Mouse (Mus musculus): ENCODE measurements at regions not wholly inside any gene's neighbourhood (a gene's known extent, or its start where the extent isn't known, plus 50 kb on each side); places are given as distances from the start of the nearest gene placed in this dataset.

DNA sequence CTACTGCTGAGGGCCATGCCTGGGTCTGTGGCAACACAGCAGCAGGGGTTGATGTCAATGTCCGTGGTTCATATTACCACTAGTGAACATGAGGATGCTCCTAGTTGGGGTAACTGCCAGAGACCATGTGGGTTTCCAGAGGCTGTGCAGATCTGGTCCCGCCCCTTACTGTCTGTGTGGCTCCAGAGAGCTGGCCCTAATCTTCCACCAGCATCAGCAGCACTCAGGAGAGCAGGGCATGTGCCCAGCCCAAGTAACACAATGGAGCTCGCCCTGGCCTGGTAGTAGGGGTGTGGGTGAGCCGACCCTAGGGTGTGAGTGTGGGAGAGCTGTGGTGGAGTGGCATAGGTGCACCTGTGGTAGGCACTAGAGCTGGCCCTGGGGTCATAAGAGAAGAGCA is 59.3 kb upstream of the Galnt15 start:
- no peak for TF ChIP-seq CTCF (IDR thresholded peaks at IDR 0.05; ENCODE audit: extremely low read depth, insufficient read depth, insufficient read length, insufficient replicate concordance)
- TF ChIP-seq POLR2A (IDR thresholded peaks at IDR 0.05; ENCODE audit: low read depth, low read length), result no peak

Data from spleen, adult 2 months (tissue).